8 mouse cellular contexts compared by ENCODE assay signal in the genomic region with DNA sequence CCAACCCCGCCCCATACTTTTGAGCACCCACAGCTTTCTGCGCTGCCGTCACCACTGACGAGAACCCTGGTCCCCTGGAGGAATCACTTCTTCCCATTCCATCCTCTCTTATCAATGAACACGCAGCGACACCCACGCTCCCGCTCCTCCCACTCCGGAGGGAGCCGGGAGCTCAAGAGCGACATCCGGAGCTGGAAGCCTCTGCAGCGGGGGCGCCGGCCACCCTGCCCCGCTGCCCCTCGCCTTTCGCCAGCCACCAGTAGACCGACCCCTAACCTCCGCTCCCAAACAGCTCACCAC. TPM values are rescaled to one million over a fixed set of nuclear protein-coding genes. Genes with fewer than 3 reads are reported as not detected.
DNase-seq lines count a peak whose midpoint lies in the region; ATAC-seq lines count a peak whose summit lies in the region.

No protein-coding gene starts in this region.

- WGBS in hindbrain, embryonic 14.5 days = 1% methylated on average over 19 of the region's 20 CpGs
- 0% methylated on average over 19 of the region's 20 CpGs for WGBS in liver, embryonic 16.5 days (ENCODE audit: insufficient replicate concordance)

- no peaks in the 10 kb centered on the region for H3K9me3 ChIP-seq in hindbrain, embryonic 14.5 days (ENCODE audit: control insufficient read depth, low read length)
- no peaks in the 10 kb centered on the region for H3K9me3 ChIP-seq in liver, embryonic 16.5 days (replicated peaks; ENCODE audit: control insufficient read depth, low read length)

- DNase-seq in cerebellum, postnatal 25 days = peak; percentile 70 to 74
- no peak for DNase-seq in cerebellum, adult 9-11 months
- peak; percentile 27 for DNase-seq in thymus, postnatal 4 days
- no peak for DNase-seq in thymus, postnatal 25 days
- peak; percentile 34 for DNase-seq in hindbrain, embryonic 14.5 days (ENCODE audit: low spot score)
- peak; percentile 47 for DNase-seq in right cerebral cortex, postnatal 4 days
- DNase-seq in gastrocnemius, adult 8-10 months (ENCODE audit: low spot score in 2 of 2) = no peak

- peaks cover 12% of the 10 kb centered on the region for H3K27me3 ChIP-seq in hindbrain, embryonic 14.5 days (ENCODE audit: control insufficient read depth, insufficient read depth, low read length)
- peaks cover 12% of the 10 kb centered on the region for H3K27me3 ChIP-seq in liver, embryonic 16.5 days (ENCODE audit: control insufficient read depth, insufficient read depth, low read depth, low read length)

- peak overlapping the region; percentile 71 for H3K4me2 ChIP-seq in hindbrain, embryonic 14.5 days (replicated peaks)
- H3K4me2 ChIP-seq in liver, embryonic 16.5 days (ENCODE audit: low read depth, low read length) = peak overlapping the region; percentile 89

- H3K36me3 ChIP-seq in hindbrain, embryonic 14.5 days (replicated peaks; ENCODE audit: control insufficient read depth, insufficient read depth) = no peaks in the 10 kb centered on the region
- no peaks in the 10 kb centered on the region for H3K36me3 ChIP-seq in liver, embryonic 16.5 days (ENCODE audit: control insufficient read depth, insufficient read depth)

- H3K27ac ChIP-seq in hindbrain, embryonic 14.5 days = peak overlapping the region; percentile 90
- H3K27ac ChIP-seq in liver, embryonic 16.5 days (ENCODE audit: low read length) = no peak overlapping the region

- peaks cover 15% of the 10 kb centered on the region for H3K4me1 ChIP-seq in hindbrain, embryonic 14.5 days (replicated peaks; ENCODE audit: control insufficient read depth, insufficient read depth, low read length)
- H3K4me1 ChIP-seq in liver, embryonic 16.5 days (ENCODE audit: control insufficient read depth, low read depth, low read length) = peaks cover 13% of the 10 kb centered on the region

- H3K9ac ChIP-seq in hindbrain, embryonic 14.5 days = peak overlapping the region; percentile 86
- H3K9ac ChIP-seq in liver, embryonic 16.5 days (ENCODE audit: low read depth, low read length) = peak overlapping the region; percentile 67

- peak; percentile 3; the same call in 1 of the 2 replicates for ATAC-seq in hindbrain, embryonic 14.5 days (ENCODE audit: low FRiP score)
- no peak for ATAC-seq in liver, embryonic 16.5 days (ENCODE audit: low read depth)

- peak overlapping the region; percentile 76 for H3K4me3 ChIP-seq in hindbrain, embryonic 14.5 days (replicated peaks; ENCODE audit: low read length)
- peak overlapping the region; percentile 77 for H3K4me3 ChIP-seq in liver, embryonic 16.5 days (ENCODE audit: low read depth, low read length)

RNA-seq across cellular contexts. Expression of gene Ubash3b, which starts 4.8 kb away (rescaled TPM):
- polyA plus RNA-seq in hindbrain, embryonic 14.5 days (2014; fragmentation: Nextera tagmentation; extraction: Ambion mirVana) = 27.6 and 32.1 TPM in 2 replicates
- polyA plus RNA-seq in liver, embryonic 16.5 days (2015; fragmentation: Nextera tagmentation; extraction: Ambion mirVana) = 4.6 and 4.7 TPM in 2 replicates
- total RNA-seq in gastrocnemius, adult 8-10 months (2022) = under 1 TPM in 3 of 4 experiments, not detected in 1; 0.17 to 0.34 (median 0.27) TPM

Comparison
In these comparisons a context has a peak if more than half of its experiments do, and no peak if none do; other contexts are left out.
1. DNase-seq: peak in cerebellum, postnatal 25 days (2 of 2), thymus, postnatal 4 days (single experiment), hindbrain, embryonic 14.5 days (single experiment) and right cerebral cortex, postnatal 4 days (single experiment); none in cerebellum, adult 9-11 months (single experiment), thymus, postnatal 25 days (single experiment) and gastrocnemius, adult 8-10 months (0 of 2).